Mouse (Mus musculus) spleen, adult 2 months (tissue): ENCODE measurements around the gene Cinp.

ENCODE experiments used
- CTCF ChIP-seq: fragments of 200-500 bp; IDR thresholded peaks from 2 replicates; pipeline ENCODE4 v1.5.1; 2011; ENCODE audit warnings: mild to moderate bottlenecking, inconsistent platforms; ENCODE audit not compliant: insufficient read depth, insufficient read length, insufficient replicate concordance; ENCODE audit errors: extremely low read depth
- POLR2A ChIP-seq: fragments of 200-500 bp; IDR thresholded peaks from 2 replicates; pipeline ENCODE4 v1.6.1; 2011; ENCODE audit warnings: low read depth, low read length, inconsistent platforms

GRCm38 (mm10) chr12:110835182-110835581 is 53.8 kb downstream of the Cinp start:
- no peak for TF ChIP-seq CTCF
- no peak for TF ChIP-seq POLR2A
